12 mouse cellular contexts compared by ENCODE assay signal in the genomic region with DNA sequence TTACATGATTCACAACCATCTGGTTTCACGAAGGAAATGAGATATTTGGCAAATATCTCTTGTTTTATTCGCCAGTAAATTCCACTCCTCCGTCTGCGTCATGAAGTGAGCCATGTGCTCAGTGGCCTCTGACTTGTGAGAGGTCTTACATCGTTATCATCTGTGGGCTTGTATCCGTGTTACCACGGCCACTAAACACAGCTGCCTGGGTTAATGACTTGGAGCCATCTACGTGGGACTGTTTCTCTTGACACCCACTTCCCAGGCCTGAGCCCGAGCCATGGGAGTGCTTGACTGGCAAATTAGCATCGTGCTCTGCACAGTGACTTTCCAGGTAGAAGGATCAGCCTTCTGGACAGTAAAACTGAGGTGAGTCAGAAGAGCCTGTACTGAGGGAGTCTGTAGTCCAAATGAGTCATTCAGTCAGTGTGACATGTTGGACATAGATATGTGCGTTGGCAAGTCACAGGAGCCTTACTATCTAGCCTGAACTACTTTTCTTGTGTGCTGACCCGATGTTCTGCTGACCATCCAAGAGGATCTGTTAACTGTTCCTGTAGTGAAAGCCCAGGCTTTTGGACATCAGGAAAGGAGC.
DNase-seq lines count a peak whose midpoint lies in the region; ATAC-seq and TF ChIP-seq lines count a peak whose summit lies in the region.
"Had no signal": no experiment of that assay in that cellular context is flagged by ENCODE, and none has a peak within 500 bp of the region (broad histone marks: within the 10 kb centered on the region; RNA-seq: fewer than 3 reads in every experiment).

No protein-coding gene starts in this region.

- no peaks in the 10 kb centered on the region for H3K36me3 ChIP-seq in midbrain, embryonic 11.5 days (ENCODE audit: control insufficient read depth, insufficient read depth, low read length)
- H3K36me3 ChIP-seq in midbrain, embryonic 14.5 days (ENCODE audit: control insufficient read depth, insufficient read depth, low read length), result no peaks in the 10 kb centered on the region
- no peaks in the 10 kb centered on the region for H3K36me3 ChIP-seq in intestine, postnatal 0 days (ENCODE audit: control insufficient read depth, insufficient read depth)
- H3K36me3 ChIP-seq: forebrain, embryonic 12.5 days; limb, embryonic 12.5 days; midbrain, embryonic 10.5 days; neural tube, embryonic 15.5 days had no signal

- no peak for ATAC-seq in midbrain, embryonic 11.5 days (ENCODE audit: low FRiP score)
- ATAC-seq in midbrain, embryonic 14.5 days (ENCODE audit: low FRiP score, low TSS enrichment), result no peak
- ATAC-seq in intestine, postnatal 0 days, result peak; percentile 92

- H3K27me3 ChIP-seq in midbrain, embryonic 11.5 days (ENCODE audit: control insufficient read depth, insufficient read depth, low read length), result no peaks in the 10 kb centered on the region
- H3K27me3 ChIP-seq in midbrain, embryonic 14.5 days (ENCODE audit: control insufficient read depth, insufficient read depth, low read length), result no peaks in the 10 kb centered on the region
- no peaks in the 10 kb centered on the region for H3K27me3 ChIP-seq in intestine, postnatal 0 days (replicated peaks; ENCODE audit: control insufficient read depth, insufficient read depth, low read length)
- H3K27me3 ChIP-seq: forebrain, embryonic 12.5 days; limb, embryonic 12.5 days; neural tube, embryonic 15.5 days had no signal

- no peak for TF ChIP-seq CTCF in intestine, postnatal 0 days (IDR thresholded peaks at IDR 0.05; ENCODE audit: low read depth)

- WGBS in midbrain, embryonic 11.5 days, result 93% methylated on average over 12 of the region's 12 CpGs
- 88% methylated on average over 12 of the region's 12 CpGs for WGBS in midbrain, embryonic 14.5 days
- 70% methylated on average over 12 of the region's 12 CpGs for WGBS in intestine, postnatal 0 days

- H3K4me3 ChIP-seq in midbrain, embryonic 11.5 days (ENCODE audit: low read depth, low read length), result no peak overlapping the region
- H3K4me3 ChIP-seq in midbrain, embryonic 14.5 days (replicated peaks; ENCODE audit: low read depth, low read length), result no peak overlapping the region
- H3K4me3 ChIP-seq in intestine, postnatal 0 days (ENCODE audit: low read depth, low read length), result no peak overlapping the region
- H3K4me3 ChIP-seq: forebrain, embryonic 12.5 days; limb, embryonic 12.5 days; midbrain, embryonic 10.5 days; neural tube, embryonic 15.5 days had no signal

- peak; percentile 33 for DNase-seq in adrenal gland, adult 2 months
- DNase-seq in adrenal gland, adult 18-20 months (ENCODE audit: low spot score in 2 of 2), result no peak
- peak; percentile 19 for DNase-seq in midbrain, embryonic 11.5 days (ENCODE audit: low spot score, missing footprints)
- DNase-seq in midbrain, embryonic 14.5 days, result no peak
- peak; percentile 43 for DNase-seq in urinary bladder, postnatal 14 days (ENCODE audit: low spot score)
- no peak for DNase-seq in layer of hippocampus, adult 9-10 months (ENCODE audit: low spot score)
- DNase-seq in frontal cortex, postnatal 25 days (ENCODE audit: low spot score in 2 of 2), result no peak

- H3K4me2 ChIP-seq in midbrain, embryonic 11.5 days, result no peak overlapping the region
- no peak overlapping the region for H3K4me2 ChIP-seq in midbrain, embryonic 14.5 days (ENCODE audit: low read length)
- no peak overlapping the region for H3K4me2 ChIP-seq in intestine, postnatal 0 days (replicated peaks; ENCODE audit: low read depth)
- H3K4me2 ChIP-seq: forebrain, embryonic 12.5 days; limb, embryonic 12.5 days; neural tube, embryonic 15.5 days had no signal

- H3K27ac ChIP-seq in midbrain, embryonic 11.5 days (ENCODE audit: low read depth, low read length), result no peak overlapping the region
- H3K27ac ChIP-seq in midbrain, embryonic 14.5 days (replicated peaks; ENCODE audit: low read depth, low read length), result no peak overlapping the region
- no peak overlapping the region; the same call in 1 of the 2 replicates for H3K27ac ChIP-seq in intestine, postnatal 0 days (ENCODE audit: low read depth, low read length)
- H3K27ac ChIP-seq: forebrain, embryonic 12.5 days; limb, embryonic 12.5 days; midbrain, embryonic 10.5 days; neural tube, embryonic 15.5 days had no signal

- H3K9me3 ChIP-seq in midbrain, embryonic 11.5 days (ENCODE audit: control insufficient read depth, low read length), result no peaks in the 10 kb centered on the region
- no peaks in the 10 kb centered on the region for H3K9me3 ChIP-seq in midbrain, embryonic 14.5 days (ENCODE audit: control insufficient read depth, low read length)
- H3K9me3 ChIP-seq in intestine, postnatal 0 days (ENCODE audit: control insufficient read depth), result no peaks in the 10 kb centered on the region
- H3K9me3 ChIP-seq: forebrain, embryonic 12.5 days; limb, embryonic 12.5 days; midbrain, embryonic 10.5 days; neural tube, embryonic 15.5 days had no signal

- no peak overlapping the region for H3K9ac ChIP-seq in midbrain, embryonic 11.5 days (ENCODE audit: low read length)
- no peak overlapping the region for H3K9ac ChIP-seq in midbrain, embryonic 14.5 days (replicated peaks; ENCODE audit: low read length)
- H3K9ac ChIP-seq in intestine, postnatal 0 days (ENCODE audit: low read depth, low read length), result no peak overlapping the region
- H3K9ac ChIP-seq: forebrain, embryonic 12.5 days; limb, embryonic 12.5 days; neural tube, embryonic 15.5 days had no signal

- H3K4me1 ChIP-seq in midbrain, embryonic 11.5 days (ENCODE audit: control insufficient read depth, insufficient read depth, low read length), result no peaks in the 10 kb centered on the region
- H3K4me1 ChIP-seq in midbrain, embryonic 14.5 days (ENCODE audit: control insufficient read depth, insufficient read depth, low read length), result no peaks in the 10 kb centered on the region
- H3K4me1 ChIP-seq in intestine, postnatal 0 days (replicated peaks; ENCODE audit: control insufficient read depth, insufficient read depth, low read length), result no peaks in the 10 kb centered on the region
- H3K4me1 ChIP-seq: forebrain, embryonic 12.5 days; neural tube, embryonic 15.5 days had no signal

Comparison
In these comparisons a context has a peak if more than half of its experiments do, and no peak if none do; other contexts are left out.
1. DNase-seq: peak in adrenal gland, adult 2 months (single experiment), midbrain, embryonic 11.5 days (single experiment) and urinary bladder, postnatal 14 days (single experiment); none in adrenal gland, adult 18-20 months (0 of 2), midbrain, embryonic 14.5 days (single experiment), layer of hippocampus, adult 9-10 months (single experiment) and frontal cortex, postnatal 25 days (0 of 2).